Mouse (Mus musculus): ENCODE measurements around the gene Dhps. TPM values are rescaled to one million over a fixed set of nuclear protein-coding genes. Genes with fewer than 3 reads are reported as not detected.

The Dhps gene
- total RNA-seq, 1 experiment: 63.1 TPM

GRCm38 (mm10) chr8:85027516-85027855 is 44.1 kb upstream of the Dhps start:
- TF ChIP-seq HCFC1 (IDR thresholded peaks at IDR 0.05; ENCODE audit: borderline replicate concordance, insufficient read depth, low read length): no peak
- H3K36me3 ChIP-seq (ENCODE audit: control insufficient read depth, insufficient read depth, low read length, poor library complexity, severe bottlenecking): peaks cover 36% of the 10 kb centered on the region
- H3K9me3 ChIP-seq (ENCODE audit: control insufficient read depth, insufficient read depth, low read depth, low read length): no peaks in the 10 kb centered on the region
- DNase-seq (ENCODE audit: low read depth, low spot score): no peak
- H3K4me3 ChIP-seq (ENCODE audit: insufficient read depth in 1 of 2, low read depth in 1 of 2, low read length in 2 of 2, poor library complexity in 1 of 2, severe bottlenecking in 1 of 2): peak overlapping the region; percentile 88 to 97
- peak overlapping the region; percentile 83; the same call in 1 of the 2 replicates for H3K27ac ChIP-seq (ENCODE audit: insufficient read depth, low read depth, low read length, poor library complexity, severe bottlenecking)
- in situ Hi-C loops (cut with MboI; ENCODE audit: low sequenced_read_pairs in 2 of 2, unreplicated experiment in 2 of 2): no loop called here
- H3K4me1 ChIP-seq (ENCODE audit: control insufficient read depth in 2 of 2, insufficient read depth in 2 of 2, low read length in 2 of 2, poor library complexity in 1 of 2): peaks cover 3 to 12% of the 10 kb centered on the region in 2 experiments
- H3K9ac ChIP-seq (ENCODE audit: insufficient read depth, low read depth, low read length, poor library complexity, severe bottlenecking): peak overlapping the region; percentile 96

DNA sequence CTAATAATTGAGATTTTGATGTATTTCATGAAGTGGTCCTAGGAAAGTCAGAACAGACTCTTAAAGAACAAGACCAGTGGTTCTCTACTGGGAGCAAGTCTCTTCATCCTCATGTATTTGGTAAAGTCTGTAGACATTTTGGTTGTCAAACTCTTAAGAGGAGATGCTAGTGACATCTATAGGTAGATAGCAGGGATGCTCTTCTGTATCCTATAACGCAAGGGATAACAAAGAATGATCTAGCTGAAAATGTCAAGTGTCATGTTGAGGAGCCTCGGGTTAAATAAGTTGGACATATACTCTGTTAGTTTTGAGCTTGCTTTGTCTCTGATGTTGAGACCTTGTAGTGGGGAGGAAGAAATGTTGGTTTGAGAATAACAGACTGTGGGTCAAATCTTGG is 43.6 kb upstream of the Dhps start:
- Histone ChIP-seq H3K9me3 (ENCODE audit: control insufficient read depth, insufficient read depth, low read depth, low read length) (no peaks in the 10 kb centered on the region), H3K4me3 (ENCODE audit: insufficient read depth in 1 of 2, low read depth in 1 of 2, low read length in 2 of 2, poor library complexity in 1 of 2, severe bottlenecking in 1 of 2) (peak overlapping the region; percentile 88 to 97), H3K4me1 (ENCODE audit: control insufficient read depth in 2 of 2, insufficient read depth in 2 of 2, low read length in 2 of 2, poor library complexity in 1 of 2) (peaks cover 3 to 13% of the 10 kb centered on the region in 2 experiments), H3K36me3 (ENCODE audit: control insufficient read depth, insufficient read depth, low read length, poor library complexity, severe bottlenecking) (peaks cover 37% of the 10 kb centered on the region), H3K27ac (ENCODE audit: insufficient read depth, low read depth, low read length, poor library complexity, severe bottlenecking) (no peak overlapping the region), H3K9ac (ENCODE audit: insufficient read depth, low read depth, low read length, poor library complexity, severe bottlenecking) (no peak overlapping the region; the same call in 1 of the 2 replicates)
- in situ Hi-C loops (cut with MboI; ENCODE audit: low sequenced_read_pairs in 2 of 2, unreplicated experiment in 2 of 2): no loop called here
- TF ChIP-seq MAFK (IDR thresholded peaks at IDR 0.05; ENCODE audit: insufficient read depth, low read depth, low read length) (no peak), HCFC1 (IDR thresholded peaks at IDR 0.05; ENCODE audit: borderline replicate concordance, insufficient read depth, low read length) (no peak), ZC3H11A (IDR thresholded peaks at IDR 0.05; ENCODE audit: borderline replicate concordance, low read depth, low read length) (no peak)
- DNase-seq (ENCODE audit: low read depth, low spot score): no peak

DNA sequence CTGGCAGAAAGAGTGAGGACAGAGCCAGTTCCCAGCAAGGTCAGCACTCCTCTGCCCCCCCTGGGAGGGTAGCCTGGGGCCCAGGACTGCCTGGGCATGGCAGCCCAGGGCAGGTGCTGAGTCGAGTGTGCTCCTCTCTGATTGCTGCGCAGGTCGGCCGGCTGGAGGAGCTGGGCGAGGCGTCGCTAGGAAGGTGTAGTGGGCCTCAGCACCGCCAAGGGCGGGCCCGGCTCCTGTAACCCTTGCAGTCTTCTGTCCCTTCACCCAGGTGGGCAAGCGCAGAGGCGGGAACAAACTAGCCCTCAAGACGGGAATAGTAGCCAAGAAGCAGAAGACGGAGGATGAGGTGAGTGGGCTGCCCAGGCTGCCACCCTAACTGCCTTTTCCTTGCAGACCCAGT is 42.3 kb upstream of the Dhps start:
- Histone ChIP-seq H3K27ac (ENCODE audit: insufficient read depth, low read depth, low read length, poor library complexity, severe bottlenecking) (no peak overlapping the region), H3K36me3 (ENCODE audit: control insufficient read depth, insufficient read depth, low read length, poor library complexity, severe bottlenecking) (peaks cover 27% of the 10 kb centered on the region)

GRCm38 (mm10) chr8:85032622-85033311 is 38.8 kb upstream of the Dhps start:
- no peak overlapping the region for H3K27ac ChIP-seq (ENCODE audit: insufficient read depth, low read depth, low read length, poor library complexity, severe bottlenecking)
- TF ChIP-seq HCFC1 (IDR thresholded peaks at IDR 0.05; ENCODE audit: borderline replicate concordance, insufficient read depth, low read length) (no peak), MAFK (IDR thresholded peaks at IDR 0.05; ENCODE audit: insufficient read depth, low read depth, low read length) (no peak), ZC3H11A (IDR thresholded peaks at IDR 0.05; ENCODE audit: borderline replicate concordance, low read depth, low read length) (no peak), ZNF384 (IDR thresholded peaks at IDR 0.05; ENCODE audit: low read depth, low read length) (no peak), CHD2 (IDR thresholded peaks at IDR 0.05; ENCODE audit: low read depth, low read length) (no peak)
- in situ Hi-C loops (cut with MboI; ENCODE audit: low sequenced_read_pairs in 2 of 2, unreplicated experiment in 2 of 2): no loop called here
- peaks cover 0 to 12% of the 10 kb centered on the region in 2 experiments; a peak in 3 of 4 replicates for H3K4me1 ChIP-seq (ENCODE audit: control insufficient read depth in 2 of 2, insufficient read depth in 2 of 2, low read length in 2 of 2, poor library complexity in 1 of 2)
- no peak overlapping the region for H3K9ac ChIP-seq (ENCODE audit: insufficient read depth, low read depth, low read length, poor library complexity, severe bottlenecking)
- H3K36me3 ChIP-seq (ENCODE audit: control insufficient read depth, insufficient read depth, low read length, poor library complexity, severe bottlenecking): peaks cover 27% of the 10 kb centered on the region
- no peak overlapping the region for H3K4me3 ChIP-seq (ENCODE audit: insufficient read depth in 1 of 2, low read depth in 1 of 2, low read length in 2 of 2, poor library complexity in 1 of 2, severe bottlenecking in 1 of 2)
- DNase-seq (ENCODE audit: low read depth, low spot score): no peak
- no peaks in the 10 kb centered on the region for H3K9me3 ChIP-seq (ENCODE audit: control insufficient read depth, insufficient read depth, low read depth, low read length)

More for the DNA sequence above, 42.3 kb upstream of the Dhps start:
- DNase-seq (ENCODE audit: low read depth, low spot score): no peak
- TF ChIP-seq MAFK (IDR thresholded peaks at IDR 0.05; ENCODE audit: insufficient read depth, low read depth, low read length) (no peak), ZC3H11A (IDR thresholded peaks at IDR 0.05; ENCODE audit: borderline replicate concordance, low read depth, low read length) (no peak), HCFC1 (IDR thresholded peaks at IDR 0.05; ENCODE audit: borderline replicate concordance, insufficient read depth, low read length) (no peak), CHD2 (IDR thresholded peaks at IDR 0.05; ENCODE audit: low read depth, low read length) (no peak), ZNF384 (IDR thresholded peaks at IDR 0.05; ENCODE audit: low read depth, low read length) (no peak)
- Histone ChIP-seq H3K9ac (ENCODE audit: insufficient read depth, low read depth, low read length, poor library complexity, severe bottlenecking) (peak overlapping the region; percentile 44; the same call in 1 of the 2 replicates), H3K4me1 (ENCODE audit: control insufficient read depth in 2 of 2, insufficient read depth in 2 of 2, low read length in 2 of 2, poor library complexity in 1 of 2) (peaks cover 0 to 14% of the 10 kb centered on the region in 2 experiments; a peak in 3 of 4 replicates), H3K4me3 (ENCODE audit: insufficient read depth in 1 of 2, low read depth in 1 of 2, low read length in 2 of 2, poor library complexity in 1 of 2, severe bottlenecking in 1 of 2) (no peak overlapping the region; a peak in 1 of 4 replicates), H3K9me3 (ENCODE audit: control insufficient read depth, insufficient read depth, low read depth, low read length) (no peaks in the 10 kb centered on the region)
- in situ Hi-C loops (cut with MboI; ENCODE audit: low sequenced_read_pairs in 2 of 2, unreplicated experiment in 2 of 2): no loop called here
